Mouse (Mus musculus): ENCODE results near the gene Apon.

GRCm38 (mm10) chr10:128297622-128298021 is 43.7 kb downstream of the Apon start:
- TF ChIP-seq EP300 (optimal IDR thresholded peaks at IDR 0.05) (no peak), CTCF (IDR thresholded peaks at IDR 0.05; ENCODE audit: low read depth) (no peak)

Data from stomach, postnatal 0 days (tissue).